Mouse (Mus musculus): ENCODE results near the gene Zfp385a.

The Zfp385a gene

GRCm38 (mm10) chr15:103366376-103367149 is 26.7 kb upstream of the Zfp385a start, which contains the start of gene Itga5:
TSS of gene Itga5 (minus strand) at chr15:103366763.
- Histone ChIP-seq H3K4me3 (replicated peaks; ENCODE audit: low read length) (peak within 1 kb of the TSS; percentile 95), H3K9me3 (ENCODE audit: low read length) (no peaks in the 10 kb centered on the region), H3K36me3 (ENCODE audit: insufficient read depth, low read length) (peaks cover 9% of the 10 kb centered on the region), H3K27me3 (ENCODE audit: insufficient read depth, low read length) (no peaks in the 10 kb centered on the region), H3K4me1 (replicated peaks; ENCODE audit: low read depth, low read length) (peaks cover 86% of the 10 kb centered on the region)
- no peak for TF ChIP-seq NANOG (IDR thresholded peaks at IDR 0.05; ENCODE audit: borderline replicate concordance, low read length)

DNA sequence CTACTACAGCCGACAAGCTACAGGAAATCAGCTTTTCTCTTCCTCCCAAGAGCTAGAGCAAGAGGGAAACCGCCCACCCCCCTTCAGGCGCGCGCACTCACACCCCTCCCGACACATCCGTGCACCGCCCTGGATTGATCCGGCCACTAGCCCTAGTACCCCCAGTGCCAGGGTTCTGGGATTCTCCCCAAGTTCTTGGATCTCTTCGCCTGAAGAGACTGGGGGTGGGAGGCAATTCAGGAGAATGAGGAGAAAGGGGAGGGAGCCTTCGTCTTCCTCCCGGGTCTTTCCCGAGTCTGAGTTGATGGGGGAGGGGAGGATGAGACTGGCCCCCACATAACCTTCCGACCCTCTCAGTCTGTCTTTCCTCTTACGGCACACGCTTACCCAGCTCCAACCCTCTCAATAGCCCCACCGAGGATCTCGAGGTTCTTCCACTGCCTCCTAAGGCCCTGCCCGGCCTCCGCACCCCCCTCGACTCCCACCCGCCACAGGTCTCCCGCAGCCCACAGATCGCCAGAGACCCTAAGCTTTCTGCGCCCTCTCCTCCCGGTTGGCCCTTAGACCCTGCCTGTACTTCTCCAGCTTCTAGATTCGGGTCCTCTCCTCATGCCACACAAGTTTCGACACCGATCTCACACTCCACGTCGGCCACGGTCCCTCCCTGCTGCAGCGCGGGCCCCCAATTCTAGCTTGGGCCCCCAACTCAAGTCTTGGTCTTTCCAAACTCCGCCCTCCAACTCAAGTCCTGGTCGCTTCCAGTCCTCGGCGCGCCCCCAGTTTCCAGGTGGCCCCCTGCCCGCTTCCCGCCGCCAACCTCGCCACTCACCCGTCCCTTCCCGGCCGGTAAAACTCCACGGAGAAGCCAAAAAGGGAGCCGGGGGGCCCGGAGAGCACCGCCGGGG is 25.8 kb upstream of the Zfp385a start:
- H3K36me3 ChIP-seq (ENCODE audit: insufficient read depth, low read length), result peaks cover 15% of the 10 kb centered on the region
- no peaks in the 10 kb centered on the region for H3K27me3 ChIP-seq (ENCODE audit: insufficient read depth, low read length)
- TF ChIP-seq POU5F1 (IDR thresholded peaks at IDR 0.05; ENCODE audit: borderline replicate concordance, low read length) (no peak), CTCF (conservative IDR thresholded peaks at IDR 0.05; ENCODE audit: low read length) (no peak), NANOG (IDR thresholded peaks at IDR 0.05; ENCODE audit: borderline replicate concordance, low read length) (no peak)
- peak overlapping the region; percentile 95 for H3K4me3 ChIP-seq (replicated peaks; ENCODE audit: low read length)
- no peaks in the 10 kb centered on the region for H3K9me3 ChIP-seq (ENCODE audit: low read length)
- peaks cover 86% of the 10 kb centered on the region for H3K4me1 ChIP-seq (replicated peaks; ENCODE audit: low read depth, low read length)

DNA sequence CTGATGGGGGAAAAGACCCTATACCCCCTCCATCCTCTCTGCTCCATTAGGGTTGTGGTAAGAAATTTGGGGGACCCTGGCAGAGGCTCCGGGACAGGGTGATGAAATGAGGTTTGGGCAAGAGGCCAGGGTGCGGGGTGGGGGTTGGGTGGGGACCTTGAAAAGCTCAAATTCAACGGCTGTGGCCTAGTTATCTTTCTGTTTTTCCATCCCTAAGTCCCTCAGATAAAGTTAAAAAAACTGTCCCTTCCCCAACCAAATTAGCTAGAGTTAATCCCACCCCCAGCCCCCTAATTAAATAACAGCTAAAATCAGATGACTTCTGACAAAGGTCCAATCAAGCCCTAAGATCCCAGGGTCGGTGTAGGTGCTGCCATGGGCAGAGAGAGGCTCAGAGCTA is 24.9 kb upstream of the Zfp385a start:
- TF ChIP-seq POU5F1 (IDR thresholded peaks at IDR 0.05; ENCODE audit: borderline replicate concordance, low read length) (no peak), CTCF (conservative IDR thresholded peaks at IDR 0.05; ENCODE audit: low read length) (no peak), NANOG (IDR thresholded peaks at IDR 0.05; ENCODE audit: borderline replicate concordance, low read length) (no peak)
- H3K27me3 ChIP-seq (ENCODE audit: insufficient read depth, low read length), result no peaks in the 10 kb centered on the region
- no peaks in the 10 kb centered on the region for H3K9me3 ChIP-seq (ENCODE audit: low read length)

GRCm38 (mm10) chr15:103363809-103364208 is 23.9 kb upstream of the Zfp385a start:
- Histone ChIP-seq H3K4me1 (replicated peaks; ENCODE audit: low read depth, low read length) (peaks cover 86% of the 10 kb centered on the region), H3K4me3 (replicated peaks; ENCODE audit: low read length) (peak overlapping the region; percentile 95), H3K9me3 (ENCODE audit: low read length) (no peaks in the 10 kb centered on the region), H3K27me3 (ENCODE audit: insufficient read depth, low read length) (no peaks in the 10 kb centered on the region), H3K36me3 (ENCODE audit: insufficient read depth, low read length) (peaks cover 31% of the 10 kb centered on the region)
- TF ChIP-seq CTCF (conservative IDR thresholded peaks at IDR 0.05; ENCODE audit: low read length), result no peak
- TF ChIP-seq POU5F1 (IDR thresholded peaks at IDR 0.05; ENCODE audit: borderline replicate concordance, low read length), result no peak
- TF ChIP-seq NANOG (IDR thresholded peaks at IDR 0.05; ENCODE audit: borderline replicate concordance, low read length), result no peak

More for the DNA sequence above, 24.9 kb upstream of the Zfp385a start:
- H3K4me1 ChIP-seq (replicated peaks; ENCODE audit: low read depth, low read length), result peaks cover 86% of the 10 kb centered on the region
- peaks cover 23% of the 10 kb centered on the region for H3K36me3 ChIP-seq (ENCODE audit: insufficient read depth, low read length)
- peak overlapping the region; percentile 95 for H3K4me3 ChIP-seq (replicated peaks; ENCODE audit: low read length)

- Histone ChIP-seq H3K9me3 (ENCODE audit: low read length) (no peaks in the 10 kb centered on the region), H3K4me3 (replicated peaks; ENCODE audit: low read length) (no peak overlapping the region), H3K27me3 (ENCODE audit: insufficient read depth, low read length) (no peaks in the 10 kb centered on the region), H3K36me3 (ENCODE audit: insufficient read depth, low read length) (peaks cover 39% of the 10 kb centered on the region), H3K4me1 (replicated peaks; ENCODE audit: low read depth, low read length) (peaks cover 85% of the 10 kb centered on the region)
- TF ChIP-seq NANOG (IDR thresholded peaks at IDR 0.05; ENCODE audit: borderline replicate concordance, low read length) (no peak), POU5F1 (IDR thresholded peaks at IDR 0.05; ENCODE audit: borderline replicate concordance, low read length) (no peak), CTCF (conservative IDR thresholded peaks at IDR 0.05; ENCODE audit: low read length) (no peak)
Observed at GRCm38 (mm10) chr15:103362950-103363349, 23.1 kb upstream of the Zfp385a start.

DNA sequence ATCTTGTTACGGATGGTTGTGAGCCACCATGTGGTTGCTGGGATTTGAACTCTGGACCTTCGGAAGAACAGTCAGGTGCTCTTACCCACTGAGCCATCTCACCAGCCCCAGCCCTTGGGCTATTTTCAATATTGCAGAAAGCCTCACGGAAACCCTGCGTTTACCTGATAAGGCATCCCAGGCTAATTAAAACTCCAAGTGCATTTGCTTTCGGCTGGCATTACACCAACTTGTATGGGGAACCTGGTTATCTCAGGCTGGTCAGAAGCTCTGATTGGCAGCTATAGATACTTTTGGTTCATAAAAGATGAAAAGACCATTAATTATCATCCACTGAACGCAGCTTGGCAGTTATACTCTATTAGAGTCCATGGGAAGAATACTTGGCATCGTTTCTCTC is 22.4 kb upstream of the Zfp385a start:
- Histone ChIP-seq H3K36me3 (ENCODE audit: insufficient read depth, low read length) (peaks cover 45% of the 10 kb centered on the region), H3K4me1 (replicated peaks; ENCODE audit: low read depth, low read length) (peaks cover 81% of the 10 kb centered on the region), H3K27me3 (ENCODE audit: insufficient read depth, low read length) (no peaks in the 10 kb centered on the region), H3K4me3 (replicated peaks; ENCODE audit: low read length) (no peak overlapping the region), H3K9me3 (ENCODE audit: low read length) (no peaks in the 10 kb centered on the region)
- no peak for TF ChIP-seq NANOG (IDR thresholded peaks at IDR 0.05; ENCODE audit: borderline replicate concordance, low read length)
- TF ChIP-seq CTCF (conservative IDR thresholded peaks at IDR 0.05; ENCODE audit: low read length), result no peak
- TF ChIP-seq POU5F1 (IDR thresholded peaks at IDR 0.05; ENCODE audit: borderline replicate concordance, low read length), result no peak

DNA sequence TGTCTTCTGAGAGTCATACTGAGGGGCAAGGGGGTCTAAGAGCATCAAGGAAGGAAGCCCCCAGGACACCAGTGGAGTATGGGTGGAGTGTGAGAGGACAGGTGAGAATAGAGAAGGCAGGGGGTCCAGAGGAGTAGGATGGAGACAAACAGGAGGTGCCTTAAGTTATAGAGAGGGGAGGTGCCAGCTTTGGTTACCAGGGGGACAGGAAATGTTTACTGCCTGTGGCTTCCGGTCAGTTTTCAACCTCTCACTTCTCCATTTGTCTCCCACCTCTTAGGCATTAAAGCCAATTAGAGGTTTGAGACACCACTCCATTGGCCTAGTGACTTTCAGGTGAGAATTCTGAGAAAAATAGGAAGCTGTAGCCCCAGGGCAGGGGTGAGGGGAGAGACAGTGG is 21.4 kb upstream of the Zfp385a start:
- Histone ChIP-seq H3K27me3 (ENCODE audit: insufficient read depth, low read length) (no peaks in the 10 kb centered on the region), H3K9me3 (ENCODE audit: low read length) (no peaks in the 10 kb centered on the region), H3K4me3 (replicated peaks; ENCODE audit: low read length) (no peak overlapping the region), H3K36me3 (ENCODE audit: insufficient read depth, low read length) (peaks cover 56% of the 10 kb centered on the region), H3K4me1 (replicated peaks; ENCODE audit: low read depth, low read length) (peaks cover 75% of the 10 kb centered on the region)
- no peak for TF ChIP-seq NANOG (IDR thresholded peaks at IDR 0.05; ENCODE audit: borderline replicate concordance, low read length)
- no peak for TF ChIP-seq POU5F1 (IDR thresholded peaks at IDR 0.05; ENCODE audit: borderline replicate concordance, low read length)
- TF ChIP-seq CTCF (conservative IDR thresholded peaks at IDR 0.05; ENCODE audit: low read length), result no peak

- Histone ChIP-seq H3K27me3 (ENCODE audit: insufficient read depth, low read length) (no peaks in the 10 kb centered on the region), H3K4me3 (replicated peaks; ENCODE audit: low read length) (no peak overlapping the region), H3K36me3 (ENCODE audit: insufficient read depth, low read length) (peaks cover 68% of the 10 kb centered on the region), H3K4me1 (replicated peaks; ENCODE audit: low read depth, low read length) (peaks cover 70% of the 10 kb centered on the region), H3K9me3 (ENCODE audit: low read length) (no peaks in the 10 kb centered on the region)
- no peak for TF ChIP-seq NANOG (IDR thresholded peaks at IDR 0.05; ENCODE audit: borderline replicate concordance, low read length)
- no peak for TF ChIP-seq CTCF (conservative IDR thresholded peaks at IDR 0.05; ENCODE audit: low read length)
- TF ChIP-seq POU5F1 (IDR thresholded peaks at IDR 0.05; ENCODE audit: borderline replicate concordance, low read length), result no peak
Observed at GRCm38 (mm10) chr15:103359869-103360602, 20.1 kb upstream of the Zfp385a start.

Measured in E14TG2a.4 (cell line).